Mouse (Mus musculus) Patski (cell line): Measurements from ENCODE around the gene Ppm1b. TPM values are rescaled to one million over a fixed set of nuclear protein-coding genes. Genes with fewer than 3 reads are reported as not detected.

ENCODE experiments used
- ATAC-seq: fragments of 100-300 bp; one replicate; pipeline ENCODE4 v1.8.0; 2021
- CTCF ChIA-PET: fragments of 350-600 bp; sonication (Branson Sonifier 250); formaldehyde crosslinking; loops from one replicate; lab custom pipeline; 2022; ENCODE audit warnings: inconsistent platforms; lab: Charles Lee
- POLR2A ChIA-PET: fragments of 350-600 bp; sonication (Branson Sonifier 250); formaldehyde crosslinking; loops from one replicate; lab custom pipeline; 2022; ENCODE audit warnings: antibody characterized with exemption, inconsistent platforms; lab: Charles Lee
- DNase-seq: peaks from one replicate; pipeline ENCODE4 v3.0.0-alpha.2; 2011; ENCODE audit warnings: low read depth, low spot score
- H3K27me3 ChIP-seq: fragments of 371-371 bp; one replicate; pipeline ENCODE4 v1.5.1; 2021
- CTCF ChIP-seq: fragments of 100-300 bp; IDR thresholded peaks from one replicate; pipeline ENCODE4 v1.5.1; 2021
- in situ Hi-C: fragments of 300-500 bp; cut with MboI; formaldehyde crosslinking; loops from 3 replicates; pipeline ENCODE4 v1.11.1; 2018; ENCODE audit warnings: low pct_unique_long_range_greater_than_20kb, mixed read lengths
- polyA plus RNA-seq: library from polyadenylated mRNA; unstranded; gene quantifications from one replicate; pipeline ENCODE4 v1.2.3, GENCODE M21; 2021

Gene Ppm1b
- polyA plus RNA-seq, 1 experiment from 2014 or later: 77.0 TPM

GRCm38 (mm10) chr17:85023247-85024167, 67.0 kb downstream of the Ppm1b start:
- in situ Hi-C loops: loop anchor here (10.0 kb wide), 2 partner anchors 61 to 149 kb away; no protein-coding TSS in a partner anchor
- peak; percentile 31 for ATAC-seq
- CTCF ChIA-PET: interaction anchor here (0.7 to 2.2 kb wide), 8 partner anchors 9 to 1715 kb away, joined by 3 to 8 read pairs (median 4); no protein-coding TSS in a partner anchor

GRCm38 (mm10) chr17:85024237-85024636, 67.7 kb downstream of the Ppm1b start:
- ATAC-seq: no peak
- no peaks in the 10 kb centered on the region for H3K27me3 ChIP-seq
- ChIA-PET CTCF (interaction anchor here (1.0 to 2.2 kb wide), 5 partner anchors 10 to 26 kb away, joined by 3 to 8 read pairs (median 4); no protein-coding TSS in a partner anchor), POLR2A (interaction anchor here (0.6 to 0.7 kb wide), 2 partner anchors 93 to 598 kb away, joined by 3 read pairs; no protein-coding TSS in a partner anchor)
- no peak for DNase-seq
- in situ Hi-C loops: loop anchor here (10.0 kb wide), 2 partner anchors 61 to 149 kb away; no protein-coding TSS in a partner anchor
- no peak for TF ChIP-seq CTCF

More at GRCm38 (mm10) chr17:85023247-85024167, 67.0 kb downstream of the Ppm1b start:
- no peaks in the 10 kb centered on the region for H3K27me3 ChIP-seq
- peak; percentile 62 for TF ChIP-seq CTCF
- POLR2A ChIA-PET: interaction anchor here (0.6 kb wide), 1 partner anchor 599 kb away, joined by 3 read pairs; no protein-coding TSS in a partner anchor
- DNase-seq: no peak

GRCm38 (mm10) chr17:85025151-85025550, 68.6 kb downstream of the Ppm1b start:
- CTCF ChIA-PET: no interaction called here
- in situ Hi-C loops: loop anchor here (10.0 kb wide), 2 partner anchors 60 to 150 kb away; no protein-coding TSS in a partner anchor
- no peak for TF ChIP-seq CTCF
- POLR2A ChIA-PET: interaction anchor here (0.7 kb wide), 1 partner anchor 92 kb away, joined by 3 read pairs; no protein-coding TSS in a partner anchor
- DNase-seq (no peak), ATAC-seq (no peak)
- H3K27me3 ChIP-seq: no peaks in the 10 kb centered on the region

GRCm38 (mm10) chr17:85026436-85026835, 69.9 kb downstream of the Ppm1b start:
- H3K27me3 ChIP-seq: no peaks in the 10 kb centered on the region
- TF ChIP-seq CTCF: no peak
- no peak for DNase-seq
- CTCF ChIA-PET: no interaction called here
- in situ Hi-C loops: loop anchor here (10.0 kb wide), 2 partner anchors 58 to 152 kb away; no protein-coding TSS in a partner anchor
- POLR2A ChIA-PET: no interaction called here
- no peak for ATAC-seq

- ChIA-PET POLR2A (interaction anchor here (0.6 kb wide), 1 partner anchor 62 kb away, joined by 4 read pairs; no protein-coding TSS in a partner anchor), CTCF (no interaction called here)
- DNase-seq (no peak), ATAC-seq (peak; percentile 55)
- H3K27me3 ChIP-seq: no peaks in the 10 kb centered on the region
- in situ Hi-C loops: loop anchor here (10.0 kb wide), 2 partner anchors 58 to 152 kb away; no protein-coding TSS in a partner anchor
- TF ChIP-seq CTCF: no peak
These were observed 70.7 kb downstream of the Ppm1b start for GRCm38 (mm10) chr17:85027247-85027646.

- no peak for TF ChIP-seq CTCF
- DNase-seq (no peak), ATAC-seq (no peak)
- no peaks in the 10 kb centered on the region for H3K27me3 ChIP-seq
- ChIA-PET POLR2A (interaction anchor here (0.6 kb wide), 1 partner anchor 61 kb away, joined by 4 read pairs; no protein-coding TSS in a partner anchor), CTCF (no interaction called here)
- in situ Hi-C loops: loop anchor here (10.0 kb wide), 2 partner anchors 57 to 153 kb away; no protein-coding TSS in a partner anchor
These were observed 71.7 kb downstream of the Ppm1b start, which contains the start of gene Slc3a1 for GRCm38 (mm10) chr17:85028093-85028739. Gene Slc3a1 (plus strand): TSS chr17:85028376.

- ChIA-PET CTCF (no interaction called here), POLR2A (no interaction called here)
- no peak for TF ChIP-seq CTCF
- ATAC-seq (no peak), DNase-seq (no peak)
- in situ Hi-C loops: loop anchor here (10.0 kb wide), 2 partner anchors 56 to 154 kb away; no protein-coding TSS in a partner anchor
- H3K27me3 ChIP-seq: no peaks in the 10 kb centered on the region
These were observed 72.3 kb downstream of the Ppm1b start for GRCm38 (mm10) chr17:85028797-85029196.

GRCm38 (mm10) chr17:85030651-85031050, 74.1 kb downstream of the Ppm1b start:
- ATAC-seq: no peak
- CTCF ChIA-PET: no interaction called here
- in situ Hi-C loops: no loop called here
- POLR2A ChIA-PET: interaction anchor here (0.6 kb wide), 1 partner anchor 205 kb away, joined by 4 read pairs; no protein-coding TSS in a partner anchor
- no peak for DNase-seq
- no peak for TF ChIP-seq CTCF
- H3K27me3 ChIP-seq: no peaks in the 10 kb centered on the region

- POLR2A ChIA-PET: no interaction called here
- DNase-seq (no peak), ATAC-seq (no peak)
- CTCF ChIA-PET: no interaction called here
- no peak for TF ChIP-seq CTCF
- H3K27me3 ChIP-seq: no peaks in the 10 kb centered on the region
- in situ Hi-C loops: no loop called here
These were observed 76.5 kb downstream of the Ppm1b start for GRCm38 (mm10) chr17:85033087-85033486.

GRCm38 (mm10) chr17:85034068-85034467, 77.5 kb downstream of the Ppm1b start:
- DNase-seq (no peak), ATAC-seq (no peak)
- no peaks in the 10 kb centered on the region for H3K27me3 ChIP-seq
- TF ChIP-seq CTCF: no peak
- CTCF ChIA-PET: no interaction called here
- in situ Hi-C loops: no loop called here
- POLR2A ChIA-PET: interaction anchor here (0.7 kb wide), 1 partner anchor 280 kb away, joined by 5 read pairs; no protein-coding TSS in a partner anchor
